Mouse (Mus musculus) stomach, embryonic 16.5 days (tissue): ENCODE results near the gene Igflr1. TPM values are rescaled to one million over a fixed set of nuclear protein-coding genes. Genes with fewer than 3 reads are reported as not detected.

Experiments
- ATAC-seq: fragments of 200-750 bp; cut with Nextera tagmentation; 2 replicates; pipeline ENCODE4 v1.8.0; 2017; ENCODE audit warnings: moderate number of reproducible peaks, moderate TSS enrichment; ENCODE audit not compliant: insufficient read depth, low FRiP score
- H3K27ac ChIP-seq: fragments of 300-500 bp; sonication (generic); 2 replicates; pipeline ENCODE4 v1.5.1; 2014; ENCODE audit warnings: low read length
- H3K27me3 ChIP-seq: fragments of 300-500 bp; sonication (generic); 2 replicates; pipeline ENCODE4 v1.6.1; 2014; ENCODE audit warnings: low read length, control low read depth, mixed read lengths; ENCODE audit not compliant: control insufficient read depth, insufficient read depth
- H3K36me3 ChIP-seq: fragments of 300-500 bp; sonication (generic); 2 replicates; pipeline ENCODE4 v1.6.1; 2014; ENCODE audit warnings: low read length; ENCODE audit not compliant: control insufficient read depth, insufficient read depth
- H3K4me1 ChIP-seq: fragments of 300-500 bp; sonication (generic); 2 replicates; pipeline ENCODE4 v1.6.1; 2014; ENCODE audit warnings: low read length, control low read depth, mixed read lengths; ENCODE audit not compliant: control insufficient read depth, insufficient read depth
- H3K4me2 ChIP-seq: fragments of 300-500 bp; sonication (generic); 2 replicates; pipeline ENCODE4 v1.6.1; 2014; ENCODE audit warnings: low read depth, low read length, mixed read lengths
- H3K4me3 ChIP-seq: fragments of 300-500 bp; sonication (generic); replicated peaks from 2 replicates; pipeline ENCODE4 v1.5.1; 2014; ENCODE audit warnings: mild to moderate bottlenecking, low read length
- H3K9ac ChIP-seq: fragments of 300-500 bp; sonication (generic); 2 replicates; pipeline ENCODE4 v1.6.1; 2014; ENCODE audit warnings: low read length
- H3K9me3 ChIP-seq: fragments of 300-500 bp; sonication (generic); replicated peaks from 2 replicates; pipeline ENCODE4 v1.6.1; 2016; ENCODE audit warnings: low read length, control low read depth; ENCODE audit not compliant: control insufficient read depth
- WGBS: fragments of 180-500 bp; shearing (Covaris S2); extraction: QIAGEN DNeasy Blood & Tissue Kit; methylation state at CpG from one replicate; pipeline ENCODE4 v1.1.7; 2014; 5-methylcytosine and 5-hydroxymethylcytosine counted together
- polyA plus RNA-seq: library from polyadenylated mRNA; unstranded; fragments of >200 nt; fragmentation: Nextera tagmentation; extraction: Ambion mirVana; gene quantifications from 2 replicates; pipeline ENCODE4 v1.2.1, GENCODE M21; 2015

The Igflr1 gene
- polyA plus RNA-seq, 1 experiment from 2014 or later, result 3.6 TPM

- peak overlapping the region; percentile 99 for H3K27ac ChIP-seq
- peaks cover 12% of the 10 kb centered on the region for H3K4me1 ChIP-seq
- H3K4me3 ChIP-seq, result peak overlapping the region; percentile 78
- ATAC-seq, result peak; percentile 58
- H3K9me3 ChIP-seq, result no peaks in the 10 kb centered on the region
- H3K4me2 ChIP-seq, result peak overlapping the region; percentile 49
- H3K9ac ChIP-seq, result peak overlapping the region; percentile 85
- peaks cover 8% of the 10 kb centered on the region; the same call in 1 of the 2 replicates for H3K36me3 ChIP-seq
- H3K27me3 ChIP-seq, result no peaks in the 10 kb centered on the region
- 3% methylated on average over 10 of the region's 10 CpGs for WGBS
These were observed 13.7 kb upstream of the Igflr1 start for GRCm38 (mm10) chr7:30551445-30552101.

GRCm38 (mm10) chr7:30552102-30553020 is 12.9 kb upstream of the Igflr1 start, which contains the start of the genes Hspb6 and Proser3:
Gene Hspb6 (plus strand): TSS chr7:30552178.
Gene Proser3 (minus strand): TSS chr7:30552299.
- H3K4me3 ChIP-seq, result peak within 1 kb of the TSS; percentile 78
- H3K9me3 ChIP-seq, result no peaks in the 10 kb centered on the region
- no peaks in the 10 kb centered on the region for H3K27me3 ChIP-seq
- peak within 1 kb of the TSS; percentile 85 for H3K9ac ChIP-seq
- peaks cover 12% of the 10 kb centered on the region for H3K4me1 ChIP-seq
- H3K27ac ChIP-seq, result peak within 1 kb of the TSS; percentile 99
- ATAC-seq, result peak; percentile 95
- peak within 1 kb of the TSS; percentile 94 for H3K4me2 ChIP-seq
- under 1% methylated on average over 44 of the region's 44 CpGs for WGBS
- H3K36me3 ChIP-seq, result peaks cover 8% of the 10 kb centered on the region; the same call in 1 of the 2 replicates

GRCm38 (mm10) chr7:30553021-30553589 is 12.1 kb upstream of the Igflr1 start:
- Histone ChIP-seq H3K4me2 (peak overlapping the region; percentile 94), H3K27ac (peak overlapping the region; percentile 99), H3K36me3 (peaks cover 8% of the 10 kb centered on the region; the same call in 1 of the 2 replicates), H3K9ac (peak overlapping the region; percentile 84), H3K27me3 (no peaks in the 10 kb centered on the region), H3K9me3 (no peaks in the 10 kb centered on the region), H3K4me3 (peak overlapping the region; percentile 78), H3K4me1 (peaks cover 14% of the 10 kb centered on the region)
- 0 out of 2 replicates have a peak, but pooled peaks have one; percentile 12 for ATAC-seq
- WGBS, result 3% methylated on average over 23 of the region's 23 CpGs

- peak overlapping the region; percentile 99; the same call in 1 of the 2 replicates for H3K27ac ChIP-seq
- no peak for ATAC-seq
These were observed 11.2 kb upstream of the Igflr1 start for GRCm38 (mm10) chr7:30553810-30554584.

GRCm38 (mm10) chr7:30556894-30557536 is 8.2 kb upstream of the Igflr1 start:
- Histone ChIP-seq H3K36me3 (peaks cover 8% of the 10 kb centered on the region; the same call in 1 of the 2 replicates), H3K9me3 (no peaks in the 10 kb centered on the region), H3K4me1 (peaks cover 24% of the 10 kb centered on the region), H3K4me2 (0 out of 2 replicates have a peak overlapping the region, but pooled peaks have one; percentile 97), H3K27ac (no peak overlapping the region), H3K27me3 (no peaks in the 10 kb centered on the region), H3K9ac (no peak overlapping the region), H3K4me3 (no peak overlapping the region)
- whole genome bisulfite sequencing, result 93% methylated on average over 18 of the region's 18 CpGs
- ATAC-seq, result no peak

More at GRCm38 (mm10) chr7:30553810-30554584, 11.2 kb upstream of the Igflr1 start:
- Histone ChIP-seq H3K9me3 (no peaks in the 10 kb centered on the region), H3K36me3 (peaks cover 8% of the 10 kb centered on the region; the same call in 1 of the 2 replicates), H3K9ac (peak overlapping the region; percentile 84), H3K4me1 (peaks cover 23% of the 10 kb centered on the region), H3K4me2 (peak overlapping the region; percentile 94), H3K27me3 (no peaks in the 10 kb centered on the region), H3K4me3 (peak overlapping the region; percentile 78)
- 82% methylated on average over 22 of the region's 22 CpGs for WGBS

GRCm38 (mm10) chr7:30557901-30558514 is 7.2 kb upstream of the Igflr1 start:
- Histone ChIP-seq H3K4me1 (peaks cover 23% of the 10 kb centered on the region), H3K4me2 (peak overlapping the region; percentile 97), H3K9ac (peak overlapping the region; percentile 74), H3K27me3 (no peaks in the 10 kb centered on the region), H3K36me3 (peaks cover 8% of the 10 kb centered on the region; the same call in 1 of the 2 replicates), H3K9me3 (no peaks in the 10 kb centered on the region), H3K4me3 (peak overlapping the region; percentile 60), H3K27ac (peak overlapping the region; percentile 60)
- no peak for ATAC-seq
- WGBS, result 83% methylated on average over 13 of the region's 13 CpGs

- H3K9me3 ChIP-seq, result no peaks in the 10 kb centered on the region
- H3K36me3 ChIP-seq, result peaks cover 8% of the 10 kb centered on the region; the same call in 1 of the 2 replicates
- H3K4me1 ChIP-seq, result peaks cover 15% of the 10 kb centered on the region
- H3K27ac ChIP-seq, result peak overlapping the region; percentile 79
- H3K4me2 ChIP-seq, result peak overlapping the region; percentile 97
- ATAC-seq, result no peak
- 9% methylated on average over 12 of the region's 12 CpGs for WGBS
- peak overlapping the region; percentile 74 for H3K9ac ChIP-seq
- no peaks in the 10 kb centered on the region for H3K27me3 ChIP-seq
- peak overlapping the region; percentile 60 for H3K4me3 ChIP-seq
These were observed 6.4 kb upstream of the Igflr1 start for GRCm38 (mm10) chr7:30558656-30559442.
